Mouse (Mus musculus) heart, adult 2 months (tissue): Measurements from ENCODE around the gene Colq.

Source experiments
- CTCF ChIP-seq: fragments of 200-600 bp; IDR thresholded peaks from 2 replicates; pipeline ENCODE4 v1.8.1; 2022; ENCODE audit warnings: antibody characterized with exemption, mild to moderate bottlenecking, moderate library complexity
- EP300 ChIP-seq: fragments of 200-500 bp; IDR thresholded peaks from 2 replicates; pipeline ENCODE4 v1.6.1; 2011; ENCODE audit warnings: low read depth, low read length, control low read depth; ENCODE audit not compliant: insufficient read depth

DNA sequence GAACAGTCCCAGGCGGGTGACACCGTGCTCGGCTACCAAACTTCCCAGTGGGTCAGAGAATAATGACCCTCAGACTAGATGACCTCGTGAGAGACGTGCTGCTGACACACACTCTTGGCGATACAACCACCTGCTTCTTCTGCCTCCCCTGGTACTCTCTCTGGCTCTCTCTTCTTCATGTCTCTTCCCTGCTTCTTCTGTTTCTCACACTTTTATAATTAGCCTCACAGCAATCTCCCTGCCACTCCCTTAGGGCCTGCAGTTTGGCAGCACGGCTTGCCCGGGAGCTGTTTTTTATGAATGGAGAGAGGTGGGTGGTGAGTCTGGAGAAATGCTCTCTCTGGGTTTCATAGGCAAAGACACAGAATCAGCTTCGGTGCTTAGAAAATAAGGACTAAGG, 15.3 kb downstream of the Colq start:
- no peak for TF ChIP-seq EP300
- no peak for TF ChIP-seq CTCF
